Mouse (Mus musculus) heart, embryonic 13.5 days (tissue): Measurements from ENCODE around the gene Hist2h2bb. TPM values are rescaled to one million over a fixed set of nuclear protein-coding genes. Genes with fewer than 3 reads are reported as not detected.
"Not testable (repeated sequence)": the region's sequence is repeated elsewhere in the genome, so short reads cannot be mapped to it uniquely, and the experiment has no call there.

Source experiments
- ATAC-seq: fragments of 200-750 bp; cut with Nextera tagmentation; 2 replicates; pipeline ENCODE4 v1.8.0; 2017; ENCODE audit warnings: moderate TSS enrichment; ENCODE audit not compliant: insufficient number of reproducible peaks, low FRiP score, low TSS enrichment; ENCODE audit errors: extremely low read depth
- H3K27ac ChIP-seq: fragments of 300-500 bp; sonication (generic); replicated peaks from 2 replicates; pipeline ENCODE4 v1.5.1; 2015; ENCODE audit warnings: moderate library complexity, mild to moderate bottlenecking, inconsistent platforms
- H3K27me3 ChIP-seq: fragments of 300-500 bp; sonication (generic); replicated peaks from 2 replicates; pipeline ENCODE4 v1.6.1; 2015; ENCODE audit warnings: mild to moderate bottlenecking, inconsistent platforms
- H3K36me3 ChIP-seq: fragments of 300-500 bp; sonication (generic); 2 replicates; pipeline ENCODE4 v1.6.1; 2015; ENCODE audit warnings: mild to moderate bottlenecking, inconsistent platforms
- H3K4me1 ChIP-seq: fragments of 300-500 bp; sonication (generic); 2 replicates; pipeline ENCODE4 v1.6.1; 2015; ENCODE audit warnings: inconsistent platforms
- H3K4me2 ChIP-seq: fragments of 300-500 bp; sonication (generic); 2 replicates; pipeline ENCODE4 v1.6.1; 2015; ENCODE audit warnings: inconsistent platforms, mild to moderate bottlenecking, moderate library complexity
- H3K4me3 ChIP-seq: fragments of 300-500 bp; sonication (generic); 2 replicates; pipeline ENCODE4 v1.5.1; 2015; ENCODE audit warnings: moderate library complexity, mild to moderate bottlenecking, inconsistent platforms
- H3K9ac ChIP-seq: fragments of 300-500 bp; sonication (generic); 2 replicates; pipeline ENCODE4 v1.6.1; 2015; ENCODE audit warnings: inconsistent platforms, mild to moderate bottlenecking, moderate library complexity
- H3K9me3 ChIP-seq: fragments of 300-500 bp; sonication (generic); 2 replicates; pipeline ENCODE4 v1.6.1; 2016; ENCODE audit warnings: inconsistent platforms
- WGBS: fragments of 180-500 bp; shearing (Covaris S2); methylation state at CpG from one replicate; pipeline ENCODE4 v1.1.7; 2015; ENCODE audit warnings: mixed read lengths; 5-methylcytosine and 5-hydroxymethylcytosine counted together
- polyA plus RNA-seq: library from polyadenylated mRNA; unstranded; fragments of >200 nt; fragmentation: Nextera tagmentation; extraction: Ambion mirVana; gene quantifications from 2 replicates; pipeline ENCODE4 v1.2.1, GENCODE M21; 2015

The Hist2h2bb gene
- 3.3 and 5.9 TPM in 2 replicates for polyA plus RNA-seq

DNA sequence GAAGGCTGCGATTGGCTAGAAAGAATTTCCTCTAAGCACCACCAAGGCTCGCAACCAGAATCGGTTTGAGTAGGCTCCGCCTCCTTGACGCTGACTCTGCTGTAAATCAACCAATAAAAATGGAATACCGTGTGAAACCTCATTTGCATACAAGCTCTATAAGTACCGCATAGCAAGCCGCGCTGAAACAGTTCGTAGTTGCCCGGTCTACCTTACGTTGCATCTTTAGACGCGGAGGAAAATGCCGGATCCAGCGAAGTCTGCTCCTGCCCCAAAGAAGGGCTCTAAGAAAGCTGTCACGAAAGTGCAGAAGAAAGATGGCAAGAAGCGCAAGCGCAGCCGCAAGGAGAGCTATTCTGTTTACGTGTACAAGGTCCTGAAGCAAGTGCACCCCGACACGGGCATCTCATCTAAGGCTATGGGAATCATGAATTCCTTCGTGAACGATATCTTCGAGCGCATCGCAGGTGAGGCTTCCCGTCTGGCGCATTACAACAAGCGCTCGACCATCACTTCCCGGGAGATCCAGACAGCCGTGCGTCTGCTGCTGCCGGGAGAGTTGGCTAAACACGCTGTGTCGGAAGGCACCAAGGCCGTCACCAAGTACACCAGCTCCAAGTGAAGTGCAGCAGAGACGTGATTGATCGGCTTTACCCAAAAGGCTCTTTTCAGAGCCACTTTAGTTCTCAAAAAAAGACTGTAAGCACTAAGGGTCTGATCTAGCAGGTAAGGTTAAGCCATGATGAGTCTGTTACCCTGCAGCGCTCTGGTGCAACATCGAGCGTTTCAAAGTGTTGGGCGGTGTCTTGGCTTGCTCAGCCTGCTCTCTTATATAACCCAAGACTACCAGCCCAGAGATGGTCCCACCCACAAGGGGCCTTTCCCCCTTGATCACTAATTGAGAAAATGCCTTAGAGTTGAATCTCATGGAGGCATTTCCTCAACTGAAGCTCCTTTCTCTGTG is at the start of gene Hist2h2bb:
TSS of gene Hist2h2bb (plus strand) at position 242 of the 964 bp plus-strand sequence.
- Histone ChIP-seq H3K4me1 (peaks cover 18% of the 10 kb centered on the region), H3K27ac (peak within 1 kb of the TSS; percentile 95), H3K4me2 (peak within 1 kb of the TSS; percentile 86), H3K9me3 (no peaks in the 10 kb centered on the region), H3K4me3 (peak within 1 kb of the TSS; percentile 62), H3K36me3 (no peaks in the 10 kb centered on the region), H3K27me3 (no peaks in the 10 kb centered on the region), H3K9ac (peak within 1 kb of the TSS; percentile 85)
- peak; percentile 93 for ATAC-seq
- under 1% methylated on average over 45 of the region's 45 CpGs for WGBS

DNA sequence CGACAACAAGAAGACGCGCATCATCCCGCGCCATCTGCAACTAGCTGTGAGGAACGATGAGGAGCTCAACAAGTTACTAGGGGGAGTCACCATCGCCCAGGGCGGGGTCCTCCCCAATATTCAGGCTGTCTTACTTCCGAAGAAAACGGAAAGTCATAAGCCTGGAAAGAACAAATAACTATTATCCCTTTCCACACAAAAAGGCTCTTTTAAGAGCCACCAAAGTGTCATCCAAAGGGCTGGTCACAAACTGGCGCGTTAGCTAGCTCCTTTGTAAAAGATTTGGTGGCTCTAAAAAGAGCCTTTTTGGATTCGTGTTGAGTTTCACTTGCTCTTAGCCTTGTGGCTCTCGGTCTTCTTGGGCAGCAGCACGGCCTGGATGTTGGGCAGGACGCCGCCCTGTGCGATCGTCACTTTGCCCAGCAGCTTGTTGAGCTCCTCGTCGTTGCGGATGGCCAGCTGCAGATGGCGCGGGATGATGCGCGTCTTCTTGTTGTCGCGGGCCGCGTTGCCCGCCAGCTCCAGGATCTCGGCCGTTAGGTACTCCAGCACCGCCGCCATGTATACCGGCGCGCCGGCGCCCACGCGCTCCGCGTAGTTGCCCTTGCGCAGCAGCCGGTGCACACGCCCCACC is 49.3 kb upstream of the Hist2h2bb start:
- peak overlapping the region; percentile 74 for H3K4me3 ChIP-seq
- under 1% methylated on average over 38 of the region's 47 CpGs for WGBS
- not testable (repeated sequence) for ATAC-seq, H3K36me3 ChIP-seq, H3K9me3 ChIP-seq, H3K27me3 ChIP-seq
- H3K9ac ChIP-seq = peak overlapping the region; percentile 89
- peaks cover 42% of the 10 kb centered on the region for H3K4me1 ChIP-seq
- peak overlapping the region; percentile 98 for H3K27ac ChIP-seq
- peak overlapping the region; percentile 82 for H3K4me2 ChIP-seq

DNA sequence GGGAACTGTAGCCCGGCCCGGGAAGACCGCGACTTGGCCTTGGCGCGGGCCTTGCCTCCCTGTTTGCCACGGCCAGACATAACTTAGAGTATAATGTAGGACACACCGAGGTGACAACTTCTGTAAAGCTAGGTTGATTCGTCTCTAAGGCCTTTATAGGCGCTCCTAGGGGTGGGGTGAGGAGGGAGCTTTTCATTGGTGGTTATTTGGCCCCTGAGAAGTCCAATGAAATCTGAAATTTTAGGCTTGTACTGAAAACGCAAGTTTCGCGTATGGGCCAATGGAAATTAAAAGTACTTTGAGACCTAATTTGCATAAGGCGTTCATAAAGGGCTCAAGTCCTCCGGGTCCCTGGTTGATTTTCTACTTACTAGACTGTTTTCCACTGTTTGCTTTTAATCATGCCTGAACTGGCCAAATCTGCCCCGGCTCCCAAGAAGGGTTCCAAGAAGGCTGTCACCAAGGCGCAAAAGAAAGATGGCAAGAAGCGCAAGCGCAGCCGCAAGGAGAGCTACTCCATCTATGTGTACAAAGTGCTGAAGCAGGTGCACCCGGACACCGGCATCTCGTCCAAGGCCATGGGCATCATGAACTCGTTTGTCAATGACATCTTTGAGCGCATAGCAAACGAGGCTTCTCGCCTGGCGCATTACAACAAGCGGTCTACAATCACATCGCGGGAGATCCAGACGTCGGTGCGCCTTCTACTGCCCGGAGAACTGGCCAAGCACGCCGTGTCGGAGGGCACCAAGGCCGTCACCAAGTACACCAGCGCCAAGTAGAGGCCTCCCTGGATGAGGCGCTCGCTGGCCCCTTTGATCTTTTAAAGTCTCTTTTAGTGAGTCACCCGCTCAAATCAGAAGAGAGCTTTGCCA is 48.5 kb upstream of the Hist2h2bb start, which contains the start of the genes Hist2h2ac and Hist2h2be:
TSS of gene Hist2h2ac (minus strand) at position 116 of the 875 bp plus-strand sequence.
TSS of gene Hist2h2be (plus strand) at position 355 of the 875 bp plus-strand sequence.
- Histone ChIP-seq H3K36me3 (no peaks in the 10 kb centered on the region), H3K9me3 (no peaks in the 10 kb centered on the region), H3K9ac (peak within 1 kb of the TSS; percentile 89), H3K4me2 (peak within 1 kb of the TSS; percentile 82), H3K4me1 (peaks cover 49% of the 10 kb centered on the region), H3K27me3 (no peaks in the 10 kb centered on the region), H3K4me3 (peak within 1 kb of the TSS; percentile 74), H3K27ac (peak within 1 kb of the TSS; percentile 98)
- under 1% methylated on average over 43 of the region's 43 CpGs for WGBS
- peak; percentile 78 for ATAC-seq

DNA sequence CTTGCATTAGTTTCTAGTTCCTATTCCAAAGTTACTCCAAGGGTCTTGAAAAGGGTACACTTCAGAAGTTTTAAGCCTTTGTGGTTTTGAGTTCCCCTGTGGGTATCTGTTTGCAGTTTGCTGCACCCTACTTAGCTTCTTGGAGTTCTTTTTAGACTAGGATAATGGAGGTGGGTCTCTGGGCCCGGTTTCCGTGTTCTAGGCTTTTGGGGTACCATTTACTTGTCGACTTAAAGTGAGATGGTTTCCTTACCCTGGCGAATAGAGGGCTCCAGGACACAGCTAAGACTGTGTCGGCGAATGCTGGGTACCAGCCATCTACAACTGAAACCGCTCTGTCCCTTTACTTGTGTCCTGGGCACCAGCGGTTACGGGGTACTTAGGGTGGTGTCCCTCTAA is 47.9 kb upstream of the Hist2h2bb start:
- Histone ChIP-seq H3K27me3 (no peaks in the 10 kb centered on the region), H3K9ac (peak overlapping the region; percentile 89), H3K27ac (peak overlapping the region; percentile 98), H3K4me1 (peaks cover 56% of the 10 kb centered on the region), H3K36me3 (no peaks in the 10 kb centered on the region), H3K4me3 (peak overlapping the region; percentile 74), H3K9me3 (no peaks in the 10 kb centered on the region), H3K4me2 (peak overlapping the region; percentile 82)
- WGBS = 30% methylated on average over 9 of the region's 9 CpGs
- no peak for ATAC-seq

DNA sequence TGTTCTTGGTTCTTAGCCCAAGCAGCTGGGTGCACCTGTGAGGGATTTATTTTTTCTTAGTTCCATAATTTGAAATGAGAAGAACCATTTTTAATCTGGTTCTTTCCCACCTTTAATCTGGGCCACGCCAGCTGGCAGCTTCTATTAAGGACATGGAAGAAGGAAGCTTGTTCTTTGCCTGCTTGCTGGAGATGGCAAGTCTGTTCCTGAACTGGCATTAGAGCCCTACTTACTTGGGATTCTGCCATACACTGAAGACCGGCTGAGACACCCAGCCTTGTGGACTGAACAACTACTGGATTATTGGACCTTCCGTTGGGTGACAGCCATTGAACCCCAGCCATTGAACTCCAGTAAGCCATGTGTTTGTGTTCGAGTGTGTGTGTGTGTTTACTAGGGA is 46.8 kb upstream of the Hist2h2bb start:
- Histone ChIP-seq H3K27ac (no peak overlapping the region), H3K9me3 (no peaks in the 10 kb centered on the region), H3K4me3 (no peak overlapping the region), H3K36me3 (no peaks in the 10 kb centered on the region), H3K4me1 (peaks cover 64% of the 10 kb centered on the region), H3K27me3 (no peaks in the 10 kb centered on the region), H3K4me2 (peak overlapping the region; percentile 82), H3K9ac (peak overlapping the region; percentile 89; the same call in 1 of the 2 replicates)
- WGBS = 86% methylated on average over 4 of the region's 4 CpGs
- ATAC-seq = no peak

DNA sequence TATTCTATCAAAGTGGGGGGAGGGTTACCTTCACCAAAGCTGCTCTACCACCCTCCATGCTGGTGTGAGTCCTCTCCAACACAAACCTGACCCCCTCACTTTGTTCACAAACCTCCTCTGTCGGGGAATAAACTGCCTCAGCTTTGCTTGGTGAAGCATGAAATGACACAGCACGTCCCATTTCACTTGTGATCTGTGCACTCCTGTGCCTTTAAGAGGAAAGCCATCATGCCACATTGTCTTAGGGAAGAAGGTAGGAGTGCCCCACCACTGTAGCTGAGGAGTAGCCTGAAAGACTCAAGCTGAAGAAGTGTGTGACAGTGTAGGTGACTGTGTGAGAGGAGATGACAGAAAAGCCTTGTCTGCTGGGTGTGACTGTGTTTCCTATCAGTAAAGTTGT is 44.1 kb upstream of the Hist2h2bb start:
- no peaks in the 10 kb centered on the region for H3K9me3 ChIP-seq
- H3K27ac ChIP-seq = no peak overlapping the region
- ATAC-seq = no peak
- 36% methylated on average over 2 of the region's 2 CpGs for WGBS
- no peaks in the 10 kb centered on the region for H3K27me3 ChIP-seq
- H3K4me2 ChIP-seq = peak overlapping the region; percentile 18; the same call in 1 of the 2 replicates
- no peaks in the 10 kb centered on the region for H3K36me3 ChIP-seq
- peaks cover 57% of the 10 kb centered on the region for H3K4me1 ChIP-seq
- no peak overlapping the region for H3K4me3 ChIP-seq
- peak overlapping the region; percentile 56; the same call in 1 of the 2 replicates for H3K9ac ChIP-seq

DNA sequence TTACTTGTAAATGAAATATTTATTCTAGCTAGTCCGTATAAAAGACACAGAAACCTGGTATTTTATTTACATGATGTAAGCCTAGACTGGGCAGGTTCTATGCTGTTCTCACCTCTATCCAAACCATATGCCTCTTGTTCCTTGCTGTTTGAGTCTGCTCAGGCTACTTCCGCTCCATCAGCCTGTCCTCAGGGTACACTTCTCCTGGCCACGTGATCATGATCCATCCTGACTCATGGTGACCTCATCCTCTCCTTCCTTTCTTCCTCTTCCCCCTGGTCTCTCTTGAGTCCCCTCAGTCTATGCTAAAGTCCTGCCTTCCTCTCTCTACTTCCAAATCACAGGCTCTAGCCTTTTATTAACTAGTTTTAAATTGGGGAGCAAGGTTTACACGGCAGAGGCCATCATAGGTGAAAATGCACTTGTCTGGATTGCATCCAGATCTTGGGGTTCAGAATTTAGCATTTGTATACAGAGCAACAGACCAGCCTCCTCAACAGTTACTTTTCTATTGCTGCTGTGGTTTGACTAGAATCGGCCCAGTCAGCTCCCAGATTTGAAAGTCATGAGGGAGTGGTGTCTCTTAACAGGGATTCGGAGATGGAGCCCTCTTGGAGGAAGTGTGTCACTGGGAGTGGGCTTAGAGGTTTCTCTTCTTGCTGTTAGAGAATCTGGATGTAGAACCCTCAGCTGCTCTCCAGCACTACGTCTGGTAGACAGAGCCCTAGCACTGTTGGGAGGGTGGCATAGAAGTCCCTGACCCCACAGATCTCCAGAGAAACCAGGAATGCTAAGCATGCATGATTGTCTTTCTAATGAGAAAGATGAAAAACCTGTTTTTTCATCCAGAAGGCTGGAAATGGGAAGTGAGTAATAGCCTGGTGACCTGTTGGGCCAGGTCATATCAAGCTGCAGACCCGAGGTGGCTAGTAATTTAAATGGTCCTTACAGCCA is 42.6 kb upstream of the Hist2h2bb start:
- H3K9me3 ChIP-seq = no peaks in the 10 kb centered on the region
- WGBS = 65% methylated on average over 8 of the region's 8 CpGs
- H3K4me2 ChIP-seq = no peak overlapping the region
- no peak for ATAC-seq
- H3K4me1 ChIP-seq = peaks cover 50% of the 10 kb centered on the region
- H3K27me3 ChIP-seq = no peaks in the 10 kb centered on the region
- H3K9ac ChIP-seq = no peak overlapping the region
- no peaks in the 10 kb centered on the region for H3K36me3 ChIP-seq
- no peak overlapping the region for H3K27ac ChIP-seq
- no peak overlapping the region for H3K4me3 ChIP-seq

DNA sequence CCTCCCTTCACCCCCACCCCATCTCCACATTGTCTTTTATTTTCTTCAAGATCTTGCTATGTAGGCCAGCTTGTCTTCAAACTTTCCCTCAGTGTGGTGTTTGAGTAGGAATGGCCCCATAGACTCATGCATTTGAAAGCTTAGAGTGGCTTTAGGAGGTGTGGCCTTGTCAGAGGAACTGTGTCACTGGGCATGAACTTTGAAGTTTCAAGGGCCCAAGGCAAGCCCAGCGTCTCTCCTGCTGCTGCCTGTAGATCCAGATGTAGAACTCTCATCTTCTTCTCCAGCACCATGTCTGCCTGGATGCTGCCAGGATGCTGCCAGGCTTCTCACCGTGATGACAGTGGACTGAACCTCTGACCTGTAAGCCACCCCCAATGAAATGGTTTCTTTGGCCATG is 40.7 kb upstream of the Hist2h2bb start:
- no peak overlapping the region for H3K27ac ChIP-seq
- peaks cover 34% of the 10 kb centered on the region for H3K4me1 ChIP-seq
- WGBS = 75% methylated on average over 2 of the region's 2 CpGs
- ATAC-seq = no peak
- no peak overlapping the region for H3K9ac ChIP-seq
- no peak overlapping the region for H3K4me2 ChIP-seq
- H3K27me3 ChIP-seq = no peaks in the 10 kb centered on the region
- H3K9me3 ChIP-seq = no peaks in the 10 kb centered on the region
- H3K4me3 ChIP-seq = no peak overlapping the region
- no peaks in the 10 kb centered on the region for H3K36me3 ChIP-seq

DNA sequence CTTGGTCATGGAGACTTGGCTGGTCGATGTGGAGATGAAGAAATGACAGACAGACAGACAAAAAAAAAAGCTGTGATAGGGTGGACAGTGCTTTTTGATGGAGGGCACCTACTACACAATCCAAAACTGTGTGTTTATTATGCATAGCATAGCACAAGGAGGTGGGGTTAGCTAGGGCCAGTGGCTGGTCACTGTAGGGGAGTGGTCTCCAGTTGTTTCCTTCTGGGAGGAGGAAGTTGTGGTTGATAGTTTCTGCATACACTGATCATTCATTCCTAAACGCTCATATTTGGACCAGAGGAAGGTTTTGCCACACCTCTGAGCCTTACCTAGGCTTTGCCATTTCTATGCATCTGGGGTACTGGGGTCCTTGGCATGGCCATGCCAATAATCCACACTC is 39.1 kb upstream of the Hist2h2bb start:
- H3K36me3 ChIP-seq = no peaks in the 10 kb centered on the region
- no peak overlapping the region for H3K4me3 ChIP-seq
- 65% methylated on average over 2 of the region's 2 CpGs for WGBS
- H3K27me3 ChIP-seq = no peaks in the 10 kb centered on the region
- ATAC-seq = no peak
- peaks cover 21% of the 10 kb centered on the region for H3K4me1 ChIP-seq
- no peak overlapping the region for H3K4me2 ChIP-seq
- H3K27ac ChIP-seq = no peak overlapping the region
- no peak overlapping the region for H3K9ac ChIP-seq
- no peaks in the 10 kb centered on the region for H3K9me3 ChIP-seq
